Mouse (Mus musculus): Measurements from ENCODE around the gene C1ql1. TPM values are rescaled to one million over a fixed set of nuclear protein-coding genes. Genes with fewer than 3 reads are reported as not detected.
"Not testable (repeated sequence)": the region's sequence is repeated elsewhere in the genome, so short reads cannot be mapped to it uniquely, and the experiment has no call there.

C1ql1 gene
- total RNA-seq (2021) = under 1 TPM; 0.31 to 0.93 TPM
- long read RNA-seq, experiment 1, partial matches to known transcripts = 0 of 2 reads
- long read RNA-seq, experiment 1, other reads (novel, unspliced or antisense) = 1 of 2 reads
- long read RNA-seq, experiment 2, partial matches to known transcripts = 0 of 4 reads
- long read RNA-seq, experiment 2, other reads (novel, unspliced or antisense) = 0 of 4 reads

GRCm38 (mm10) chr11:102946265-102946991 is at the start of gene C1ql1:
Gene C1ql1 (minus strand): TSS chr11:102946688.
- DNase-seq = peak; percentile 80

GRCm38 (mm10) chr11:102994952-102995351 is 48.5 kb upstream of the C1ql1 start:
- no peak for DNase-seq

GRCm38 (mm10) chr11:102993420-102994029 is 47.0 kb upstream of the C1ql1 start:
- no peak for DNase-seq

GRCm38 (mm10) chr11:102992940-102993339 is 46.5 kb upstream of the C1ql1 start:
- DNase-seq = peak; percentile 82

- no peak for DNase-seq
Measured at GRCm38 (mm10) chr11:102991681-102992080, 45.2 kb upstream of the C1ql1 start.

GRCm38 (mm10) chr11:102990152-102990663 is 43.7 kb upstream of the C1ql1 start:
- peak; percentile 56 for DNase-seq

GRCm38 (mm10) chr11:102989641-102990151 is 43.2 kb upstream of the C1ql1 start:
- DNase-seq = no peak

- no peak for DNase-seq
Measured at GRCm38 (mm10) chr11:102985160-102985559, 38.7 kb upstream of the C1ql1 start.

- no peak for DNase-seq
Measured at GRCm38 (mm10) chr11:102984615-102985014, 38.1 kb upstream of the C1ql1 start.

- DNase-seq = no peak
Measured at GRCm38 (mm10) chr11:102984086-102984485, 37.6 kb upstream of the C1ql1 start.

- DNase-seq = no peak
Measured at GRCm38 (mm10) chr11:102981151-102981890, 34.8 kb upstream of the C1ql1 start.

- no peak for DNase-seq
Measured at GRCm38 (mm10) chr11:102978052-102978666, 31.7 kb upstream of the C1ql1 start.

GRCm38 (mm10) chr11:102975966-102976365 is 29.5 kb upstream of the C1ql1 start:
- not testable (repeated sequence) for DNase-seq

- no peak for DNase-seq
Measured at GRCm38 (mm10) chr11:102972326-102972725, 25.8 kb upstream of the C1ql1 start.

GRCm38 (mm10) chr11:102971604-102972003 is 25.1 kb upstream of the C1ql1 start:
- no peak for DNase-seq

- DNase-seq = no peak
Measured at GRCm38 (mm10) chr11:102964547-102965091, 18.1 kb upstream of the C1ql1 start.

- no peak for DNase-seq
Measured at GRCm38 (mm10) chr11:102963855-102964546, 17.5 kb upstream of the C1ql1 start.

- no peak for DNase-seq
Measured at GRCm38 (mm10) chr11:102963246-102963854, 16.9 kb upstream of the C1ql1 start.

GRCm38 (mm10) chr11:102962861-102963245 is 16.4 kb upstream of the C1ql1 start:
- DNase-seq = no peak

- no peak for DNase-seq
Measured at GRCm38 (mm10) chr11:102961082-102961481, 14.6 kb upstream of the C1ql1 start.

All from gastrocnemius, postnatal 10 days (tissue).